Mouse (Mus musculus) stomach, adult 2 months (tissue): Measurements from ENCODE around the gene Cdkn2d. TPM values are rescaled to one million over a fixed set of nuclear protein-coding genes. Genes with fewer than 3 reads are reported as not detected.

Experiments used
- polyA plus RNA-seq: library from polyadenylated mRNA; depleted of rRNA; stranded (reverse); fragments of >200 nt; gene quantifications from 2 replicates; pipeline ENCODE4 v1.2.3, GENCODE M21; 2012; rRNA removed

The Cdkn2d gene
- 12.6 and 18.9 TPM in 2 replicates for polyA plus RNA-seq

GRCm38 (mm10) chr9:21291022-21291787, at the start of gene Cdkn2d:
Gene Cdkn2d, minus strand, starts transcription at chr9:21291407.

GRCm38 (mm10) chr9:21320619-21321512, 29.7 kb upstream of the Cdkn2d start, which contains the start of gene Slc44a2:
Gene Slc44a2, plus strand, starts transcription at chr9:21320698.

GRCm38 (mm10) chr9:21312134-21312533, 20.9 kb upstream of the Cdkn2d start, which contains the start of gene Ap1m2:
Gene Ap1m2, minus strand, starts transcription at chr9:21312337.

GRCm38 (mm10) chr9:21287571-21288402, 3.4 kb downstream of the Cdkn2d start, which contains the start of gene Kri1:
Gene Kri1, minus strand, starts transcription at chr9:21287969.

GRCm38 (mm10) chr9:21265000-21265561, 26.1 kb downstream of the Cdkn2d start, which contains the start of gene Atg4d:
Gene Atg4d, plus strand, starts transcription at chr9:21265293.

GRCm38 (mm10) chr9:21248326-21248725, 42.9 kb downstream of the Cdkn2d start, which contains the start of gene S1pr5:
Gene S1pr5, minus strand, starts transcription at chr9:21248443.

GRCm38 (mm10) chr9:21238733-21239464, 52.3 kb downstream of the Cdkn2d start, which contains the start of gene Keap1:
Gene Keap1, minus strand, starts transcription at chr9:21239361.

Other genes starting within 250 kb of the Cdkn2d start
- 0.12 and 1.0 TPM in 2 replicates for gene Zglp1, start 224.3 kb downstream of the Cdkn2d start, polyA plus RNA-seq
- 0.09 TPM in 1 of 2 replicates, not detected in the other for gene Gm49373, start 218.3 kb downstream of the Cdkn2d start, polyA plus RNA-seq
- gene Fdx1l, start 217.8 kb downstream of the Cdkn2d start, polyA plus RNA-seq: 22.8 and 51.6 TPM in 2 replicates
- 6.2 and 11.8 TPM in 2 replicates for gene Gm38431, start 199.4 kb downstream of the Cdkn2d start, polyA plus RNA-seq
- 31.9 and 36.1 TPM in 2 replicates for gene Raver1, start 199.4 kb downstream of the Cdkn2d start, polyA plus RNA-seq
- gene Tyk2, start 160.2 kb downstream of the Cdkn2d start, polyA plus RNA-seq: 12.0 and 13.6 TPM in 2 replicates
- gene Cdc37, start 141.4 kb downstream of the Cdkn2d start, polyA plus RNA-seq: 19.9 and 23.4 TPM in 2 replicates
- gene Pde4a, start 125.7 kb downstream of the Cdkn2d start, polyA plus RNA-seq: 4.6 and 5.4 TPM in 2 replicates
- 42.1 and 51.8 TPM in 2 replicates for gene Keap1, start 52.0 kb downstream of the Cdkn2d start, polyA plus RNA-seq
- 9.1 and 21.3 TPM in 2 replicates for gene S1pr5, start 43.0 kb downstream of the Cdkn2d start, polyA plus RNA-seq
- gene Atg4d, start 26.1 kb downstream of the Cdkn2d start, polyA plus RNA-seq: 33.3 and 62.7 TPM in 2 replicates
- gene Kri1, start 3.4 kb downstream of the Cdkn2d start, polyA plus RNA-seq: 7.5 and 7.9 TPM in 2 replicates
- gene Ap1m2, start 20.9 kb upstream of the Cdkn2d start, polyA plus RNA-seq: 30.6 and 32.9 TPM in 2 replicates
- 33.9 and 44.4 TPM in 2 replicates for gene Slc44a2, start 29.3 kb upstream of the Cdkn2d start, polyA plus RNA-seq
- gene Ilf3, start 76.5 kb upstream of the Cdkn2d start, polyA plus RNA-seq: 12.5 and 13.0 TPM in 2 replicates
- 20.1 and 21.8 TPM in 2 replicates for gene Qtrt1, start 120.4 kb upstream of the Cdkn2d start, polyA plus RNA-seq
- 188 and 243 TPM in 2 replicates for gene Dnm2, start 133.5 kb upstream of the Cdkn2d start, polyA plus RNA-seq
- gene Tmed1, start 218.8 kb upstream of the Cdkn2d start, polyA plus RNA-seq: 8.8 and 13.1 TPM in 2 replicates
- 2.5 and 2.6 TPM in 2 replicates for gene AB124611, start 234.8 kb upstream of the Cdkn2d start, polyA plus RNA-seq